ENCODE assay signal across 11 mouse cellular contexts in genomic region chr13:36583481-36584151, GRCm38 (mm10).
DNase-seq lines count a peak whose midpoint lies in the region; ATAC-seq and TF ChIP-seq lines count a peak whose summit lies in the region.
"Had no signal": no experiment of that assay in that cellular context is flagged by ENCODE, and none has a peak within 500 bp of the region (broad histone marks: within the 10 kb centered on the region; RNA-seq: fewer than 3 reads in every experiment).

No protein-coding gene starts in this region.

- peak overlapping the region; percentile 64 for H3K27ac ChIP-seq in forebrain, embryonic 14.5 days (ENCODE audit: low read depth, low read length)
- H3K27ac ChIP-seq in limb, embryonic 15.5 days: no peak overlapping the region
- no peak overlapping the region for H3K27ac ChIP-seq in stomach, postnatal 0 days (replicated peaks)

- peak; percentile 49 for ATAC-seq in forebrain, embryonic 14.5 days
- no peak for ATAC-seq in limb, embryonic 15.5 days (ENCODE audit: insufficient number of reproducible peaks, low FRiP score, low TSS enrichment, low read depth)
- ATAC-seq in stomach, postnatal 0 days (ENCODE audit: low FRiP score, low TSS enrichment): no peak

- TF ChIP-seq CTCF in stomach, postnatal 0 days (IDR thresholded peaks at IDR 0.05; ENCODE audit: low read depth): no peak

- DNase-seq in right cerebral cortex, postnatal 25 days: peak; percentile 40
- DNase-seq in right cerebral cortex, postnatal 4 days: no peak
- DNase-seq in forebrain, embryonic 14.5 days (ENCODE audit: low spot score): peak; percentile 72
- peak; percentile 24 for DNase-seq in stomach, postnatal 0 days (ENCODE audit: low spot score)
- DNase-seq in layer of hippocampus, postnatal 36 days: no peak
- no peak for DNase-seq in kidney, postnatal 4 days
- no peak for DNase-seq in urinary bladder, postnatal 25 days (ENCODE audit: low spot score)
- DNase-seq: kidney, adult 18-20 months; lung, postnatal 4 days; thymus, postnatal 4 days had no signal

- TF ChIP-seq EP300 in stomach, postnatal 0 days (optimal IDR thresholded peaks at IDR 0.05): no peak

- 9% methylated on average over 16 of the region's 16 CpGs for WGBS in forebrain, embryonic 14.5 days
- WGBS in limb, embryonic 15.5 days: 12% methylated on average over 16 of the region's 16 CpGs
- 27% methylated on average over 16 of the region's 16 CpGs for WGBS in stomach, postnatal 0 days

- peak overlapping the region; percentile 10; the same call in 1 of the 2 replicates for H3K9ac ChIP-seq in forebrain, embryonic 14.5 days (ENCODE audit: low read length)
- H3K9ac ChIP-seq in limb, embryonic 15.5 days: no peak overlapping the region
- H3K9ac ChIP-seq in stomach, postnatal 0 days (ENCODE audit: low read length): no peak overlapping the region

- H3K9me3 ChIP-seq in forebrain, embryonic 14.5 days (replicated peaks; ENCODE audit: control insufficient read depth, low read length): no peaks in the 10 kb centered on the region
- H3K9me3 ChIP-seq in limb, embryonic 15.5 days: no peaks in the 10 kb centered on the region
- H3K9me3 ChIP-seq in stomach, postnatal 0 days (ENCODE audit: control insufficient read depth, low read length): no peaks in the 10 kb centered on the region

- H3K36me3 ChIP-seq in forebrain, embryonic 14.5 days (ENCODE audit: control insufficient read depth, insufficient read depth, low read length): no peaks in the 10 kb centered on the region
- no peaks in the 10 kb centered on the region for H3K36me3 ChIP-seq in limb, embryonic 15.5 days
- H3K36me3 ChIP-seq in stomach, postnatal 0 days (ENCODE audit: control insufficient read depth, insufficient read depth, low read length): no peaks in the 10 kb centered on the region

- no peak overlapping the region for H3K4me3 ChIP-seq in forebrain, embryonic 14.5 days (ENCODE audit: low read depth, low read length)
- no peak overlapping the region for H3K4me3 ChIP-seq in limb, embryonic 15.5 days
- no peak overlapping the region for H3K4me3 ChIP-seq in stomach, postnatal 0 days (ENCODE audit: low read depth, low read length)

- H3K4me2 ChIP-seq in forebrain, embryonic 14.5 days (ENCODE audit: low read length): peak overlapping the region; percentile 1; the same call in 1 of the 2 replicates
- H3K4me2 ChIP-seq in limb, embryonic 15.5 days: peak overlapping the region; percentile 19; the same call in 1 of the 2 replicates
- no peak overlapping the region for H3K4me2 ChIP-seq in stomach, postnatal 0 days (replicated peaks; ENCODE audit: low read depth)

- H3K4me1 ChIP-seq in forebrain, embryonic 14.5 days (ENCODE audit: control insufficient read depth, insufficient read depth, low read length): peaks cover 30% of the 10 kb centered on the region
- H3K4me1 ChIP-seq in limb, embryonic 15.5 days: peaks cover 27% of the 10 kb centered on the region
- no peaks in the 10 kb centered on the region for H3K4me1 ChIP-seq in stomach, postnatal 0 days (replicated peaks; ENCODE audit: control insufficient read depth, insufficient read depth)

- H3K27me3 ChIP-seq in forebrain, embryonic 14.5 days (replicated peaks; ENCODE audit: control insufficient read depth, insufficient read depth, low read length): no peaks in the 10 kb centered on the region
- peaks cover 5% of the 10 kb centered on the region; the same call in 1 of the 2 replicates for H3K27me3 ChIP-seq in limb, embryonic 15.5 days
- H3K27me3 ChIP-seq in stomach, postnatal 0 days (ENCODE audit: control insufficient read depth, insufficient read depth, low read length): no peaks in the 10 kb centered on the region

Comparison
In these comparisons a context has a peak if more than half of its experiments do, and no peak if none do; other contexts are left out.
1. DNase-seq: peak in right cerebral cortex, postnatal 25 days (single experiment), forebrain, embryonic 14.5 days (single experiment) and stomach, postnatal 0 days (single experiment); none in right cerebral cortex, postnatal 4 days (single experiment), layer of hippocampus, postnatal 36 days (0 of 2), kidney, postnatal 4 days (0 of 2) and urinary bladder, postnatal 25 days (single experiment).